Mouse (Mus musculus) small intestine, adult 2 months (tissue): ENCODE results near the gene Tnr. TPM values are rescaled to one million over a fixed set of nuclear protein-coding genes. Genes with fewer than 3 reads are reported as not detected.

Source experiments
- H3K27ac ChIP-seq: fragments of 200-500 bp; 2 replicates; pipeline ENCODE4 v1.5.1; 2012; ENCODE audit warnings: low read depth, low read length, control low read depth, inconsistent platforms; ENCODE audit not compliant: insufficient read depth
- H3K27me3 ChIP-seq: fragments of 200-500 bp; 2 replicates; pipeline ENCODE4 v1.6.1; 2012; ENCODE audit warnings: mild to moderate bottlenecking, moderate library complexity, low read length, inconsistent platforms; ENCODE audit not compliant: control insufficient read depth, insufficient read depth
- H3K36me3 ChIP-seq: fragments of 200-500 bp; 2 replicates; pipeline ENCODE4 v1.6.1; 2012; ENCODE audit warnings: mild to moderate bottlenecking, low read length, control low read depth, inconsistent platforms; ENCODE audit not compliant: control insufficient read depth, insufficient read depth
- H3K4me1 ChIP-seq: fragments of 200-500 bp; 2 replicates; pipeline ENCODE4 v1.6.1; 2012; ENCODE audit warnings: low read length, inconsistent platforms, mixed read lengths; ENCODE audit not compliant: control insufficient read depth, insufficient read depth, insufficient read length
- H3K4me3 ChIP-seq: fragments of 200-500 bp; 2 replicates; pipeline ENCODE4 v1.5.1; 2012; ENCODE audit warnings: low read depth, mild to moderate bottlenecking, control low read depth, inconsistent platforms, low read length, moderate library complexity
- CTCF ChIP-seq: fragments of 200-500 bp; IDR thresholded peaks from 2 replicates; pipeline ENCODE4 v1.5.1; 2012; ENCODE audit warnings: low read depth, mild to moderate bottlenecking, control low read depth, inconsistent platforms, low read length, moderate library complexity, mixed read lengths; ENCODE audit not compliant: insufficient replicate concordance, insufficient read length; ENCODE audit errors: extremely low read depth
- POLR2A ChIP-seq: fragments of 200-500 bp; IDR thresholded peaks from 2 replicates; pipeline ENCODE4 v1.6.1; 2012; ENCODE audit warnings: low read depth, mild to moderate bottlenecking, control low read depth, inconsistent platforms, low read length, moderate library complexity
- WGBS: fragments of 180-500 bp; shearing (Covaris S2); methylation state at CpG from one replicate; pipeline ENCODE4 v1.1.7; 2018; 5-methylcytosine and 5-hydroxymethylcytosine counted together
- polyA plus RNA-seq: library from polyadenylated mRNA; depleted of rRNA; stranded (reverse); fragments of >200 nt; gene quantifications from 2 replicates; pipeline ENCODE4 v1.2.3, GENCODE M21; 2012

Tnr gene
- polyA plus RNA-seq, 1 experiment = 0.10 TPM

GRCm38 (mm10) chr1:159613561-159613960 lies 90.0 kb downstream of the Tnr start:
- Histone ChIP-seq H3K27ac (no peak overlapping the region), H3K4me3 (no peak overlapping the region), H3K36me3 (no peaks in the 10 kb centered on the region), H3K27me3 (no peaks in the 10 kb centered on the region), H3K4me1 (no peaks in the 10 kb centered on the region)
- no peak for TF ChIP-seq CTCF
- no peak for TF ChIP-seq POLR2A
- 77% methylated on average over 4 of the region's 4 CpGs for WGBS

GRCm38 (mm10) chr1:159614062-159614601 lies 90.6 kb downstream of the Tnr start:
- H3K27ac ChIP-seq = no peak overlapping the region
- H3K27me3 ChIP-seq = no peaks in the 10 kb centered on the region
- 70% methylated on average over 6 of the region's 6 CpGs for WGBS
- H3K4me3 ChIP-seq = no peak overlapping the region
- H3K36me3 ChIP-seq = no peaks in the 10 kb centered on the region
- TF ChIP-seq POLR2A (no peak), CTCF (no peak)
- H3K4me1 ChIP-seq = no peaks in the 10 kb centered on the region

- TF ChIP-seq CTCF (no peak), POLR2A (no peak)
- 71% methylated on average over 16 of the region's 16 CpGs for WGBS
- H3K4me1 ChIP-seq = no peaks in the 10 kb centered on the region
- H3K4me3 ChIP-seq = no peak overlapping the region
- H3K27ac ChIP-seq = no peak overlapping the region
- no peaks in the 10 kb centered on the region for H3K27me3 ChIP-seq
- H3K36me3 ChIP-seq = no peaks in the 10 kb centered on the region
These were observed 91.3 kb downstream of the Tnr start for GRCm38 (mm10) chr1:159614644-159615431.

GRCm38 (mm10) chr1:159615686-159616085 lies 92.1 kb downstream of the Tnr start:
- Histone ChIP-seq H3K27me3 (no peaks in the 10 kb centered on the region), H3K4me3 (no peak overlapping the region), H3K4me1 (no peaks in the 10 kb centered on the region), H3K27ac (no peak overlapping the region), H3K36me3 (no peaks in the 10 kb centered on the region)
- WGBS = 59% methylated on average over 4 of the region's 4 CpGs
- TF ChIP-seq POLR2A (no peak), CTCF (no peak)

DNA sequence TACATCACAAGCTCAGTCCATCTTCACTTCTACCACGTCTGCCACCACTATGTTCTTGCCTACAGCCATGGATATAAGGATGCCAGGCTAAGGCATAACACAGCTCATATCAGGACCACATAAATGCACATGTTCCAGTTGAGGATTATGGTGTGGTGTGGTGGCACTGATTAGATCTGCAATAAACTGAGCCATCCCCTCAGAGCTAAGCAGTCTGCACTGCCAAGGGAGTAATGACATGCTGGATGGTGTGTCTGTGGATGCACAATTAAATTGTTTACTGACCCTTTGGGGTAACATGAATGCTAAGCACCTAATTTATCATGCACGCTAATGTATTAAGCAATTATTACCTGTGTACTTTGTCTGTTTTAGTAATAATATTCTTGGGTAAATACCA lies 95.6 kb downstream of the Tnr start:
- H3K4me1 ChIP-seq = no peaks in the 10 kb centered on the region

DNA sequence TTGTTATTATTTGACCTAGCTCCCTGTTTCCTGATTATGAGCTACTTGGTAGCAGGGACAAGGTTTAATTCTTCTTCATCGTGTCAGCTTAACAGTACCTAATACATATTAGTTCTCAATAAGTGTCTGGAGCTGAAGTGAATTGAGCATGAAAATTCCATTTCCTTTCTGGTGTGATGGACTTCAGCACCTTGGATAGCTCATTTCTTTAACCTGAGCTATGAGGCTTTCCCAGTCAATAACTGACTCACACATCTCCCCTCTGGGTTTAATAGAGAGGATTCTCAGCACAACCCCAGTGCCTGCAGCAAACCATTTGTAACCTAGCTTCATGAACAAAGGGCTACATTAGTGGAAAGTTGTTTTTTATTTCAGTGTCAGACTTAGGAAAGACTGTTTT lies 97.8 kb downstream of the Tnr start:
- H3K4me1 ChIP-seq = no peaks in the 10 kb centered on the region
- no peaks in the 10 kb centered on the region for H3K27me3 ChIP-seq
- H3K4me3 ChIP-seq = no peak overlapping the region
- H3K27ac ChIP-seq = no peak overlapping the region
- 63% methylated on average over 1 of the region's 1 CpGs for WGBS
- H3K36me3 ChIP-seq = no peaks in the 10 kb centered on the region
- TF ChIP-seq CTCF = no peak
- no peak for TF ChIP-seq POLR2A

More for the DNA sequence above, 95.6 kb downstream of the Tnr start:
- no peak overlapping the region for H3K4me3 ChIP-seq
- no peak overlapping the region for H3K27ac ChIP-seq
- no peaks in the 10 kb centered on the region for H3K36me3 ChIP-seq
- TF ChIP-seq POLR2A = no peak
- no peak for TF ChIP-seq CTCF
- 68% methylated on average over 2 of the region's 2 CpGs for WGBS
- no peaks in the 10 kb centered on the region for H3K27me3 ChIP-seq

GRCm38 (mm10) chr1:159629119-159629518 lies 105.5 kb downstream of the Tnr start:
- TF ChIP-seq CTCF (no peak), POLR2A (no peak)
- WGBS = 73% methylated on average over 3 of the region's 3 CpGs
- no peak overlapping the region for H3K27ac ChIP-seq
- no peak overlapping the region for H3K4me3 ChIP-seq
- no peaks in the 10 kb centered on the region for H3K27me3 ChIP-seq
- no peaks in the 10 kb centered on the region for H3K36me3 ChIP-seq
- H3K4me1 ChIP-seq = no peaks in the 10 kb centered on the region
